Mouse (Mus musculus) C2C12 (cell line): ENCODE data around the gene Plekhg3.

ENCODE experiments used
- CEBPB ChIP-seq: IDR thresholded peaks from one replicate; pipeline ENCODE4 v1.6.1; 2011; ENCODE audit warnings: low read depth, mild to moderate bottlenecking, control low read depth, moderate library complexity
- CTCF ChIP-seq: IDR thresholded peaks from one replicate; pipeline ENCODE4 v1.5.1; 2011; ENCODE audit not compliant: control insufficient read depth, insufficient read depth, insufficient read length
- FOSL1 ChIP-seq: IDR thresholded peaks from one replicate; pipeline ENCODE4 v1.8.0; 2011; ENCODE audit warnings: mild to moderate bottlenecking, low read length; ENCODE audit not compliant: poor library complexity, insufficient read depth, severe bottlenecking
- MAX ChIP-seq: IDR thresholded peaks from one replicate; pipeline ENCODE4 v1.6.1; 2011; ENCODE audit warnings: mild to moderate bottlenecking, control low read depth
- MYOD1 ChIP-seq: IDR thresholded peaks from one replicate; pipeline ENCODE4 v1.6.1; 2011; ENCODE audit warnings: low read depth; ENCODE audit not compliant: control insufficient read depth, insufficient read length
- USF1 ChIP-seq: IDR thresholded peaks from one replicate; pipeline ENCODE4 v1.6.1; 2011; ENCODE audit warnings: low read depth, mild to moderate bottlenecking, control low read depth, moderate library complexity

- TF ChIP-seq CTCF (no peak), FOSL1 (no peak), USF1 (no peak), CEBPB (no peak), MYOD1 (no peak), MAX (no peak)
These were observed 31.5 kb downstream of the Plekhg3 start for GRCm38 (mm10) chr12:76562196-76562595.
